Mouse (Mus musculus): ENCODE results near the gene Lrrc4b.

Gene Lrrc4b

GRCm38 (mm10) chr7:44436267-44436666 lies 7.4 kb downstream of the Lrrc4b start:
- DNase-seq (ENCODE audit: low spot score), result no peak

GRCm38 (mm10) chr7:44437188-44437587 lies 8.4 kb downstream of the Lrrc4b start:
- no peak for DNase-seq (ENCODE audit: low spot score)

- no peak for DNase-seq (ENCODE audit: low spot score)
Observed at GRCm38 (mm10) chr7:44437933-44438332, 9.1 kb downstream of the Lrrc4b start.

DNA sequence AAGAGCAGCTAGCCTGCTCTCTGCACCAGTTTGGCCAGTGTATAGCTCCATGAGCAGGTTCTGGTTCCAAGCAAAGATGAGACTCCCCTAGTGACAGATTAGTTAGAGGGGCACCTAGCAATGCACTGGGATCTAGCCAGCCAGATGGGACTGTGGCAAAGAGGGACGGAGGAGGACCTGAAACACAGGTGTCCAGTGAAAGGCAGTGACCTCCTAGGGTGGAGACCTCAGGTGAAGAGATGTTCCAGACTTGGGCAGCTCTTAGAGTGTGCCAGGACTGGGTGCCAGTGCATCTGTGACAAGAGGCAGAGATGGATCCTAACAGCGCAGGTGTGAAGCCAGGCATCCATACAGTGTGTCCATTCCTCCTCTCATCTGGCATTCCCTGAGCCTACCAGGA lies 10.9 kb downstream of the Lrrc4b start:
- no peak for DNase-seq (ENCODE audit: low spot score)

DNA sequence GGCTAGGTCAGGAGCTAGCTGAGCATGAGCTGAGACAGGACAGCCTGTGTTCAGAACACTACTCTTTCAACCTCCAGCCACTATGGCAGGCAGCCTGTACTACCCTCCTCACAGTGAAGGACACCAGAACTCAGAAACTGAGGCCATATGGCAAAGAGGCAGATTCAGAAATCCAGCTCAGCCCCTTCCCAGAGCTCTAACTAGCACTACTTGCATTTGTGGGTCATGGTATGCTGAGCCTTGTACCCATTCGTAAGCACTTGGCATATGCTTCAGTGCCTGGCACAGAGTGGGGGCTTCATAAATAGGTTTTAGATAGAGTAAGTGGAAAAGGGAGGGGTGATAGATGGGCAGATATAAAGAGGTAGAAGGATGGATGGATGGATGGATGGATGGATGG lies 11.7 kb downstream of the Lrrc4b start:
- no peak for DNase-seq (ENCODE audit: low spot score)

DNA sequence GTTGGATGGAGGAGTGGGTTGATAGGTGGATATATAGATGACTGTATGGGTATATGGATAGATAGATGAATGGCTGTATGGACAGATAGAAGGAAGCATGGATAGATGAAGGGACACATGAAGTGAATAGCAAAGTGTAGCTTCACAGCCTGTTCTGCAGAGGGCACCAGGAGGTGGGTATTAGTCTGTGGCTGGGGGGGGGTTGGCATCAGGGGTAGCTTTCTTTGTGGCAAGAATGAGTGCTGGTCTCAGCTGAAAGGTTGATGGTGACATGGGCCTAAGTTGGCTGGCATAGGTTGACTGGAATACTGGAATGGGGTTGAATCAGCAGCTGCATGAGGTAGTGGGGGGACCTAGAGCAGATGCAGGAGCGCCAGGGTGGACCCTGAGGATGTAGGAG lies 12.4 kb downstream of the Lrrc4b start:
- DNase-seq (ENCODE audit: low spot score), result no peak

DNA sequence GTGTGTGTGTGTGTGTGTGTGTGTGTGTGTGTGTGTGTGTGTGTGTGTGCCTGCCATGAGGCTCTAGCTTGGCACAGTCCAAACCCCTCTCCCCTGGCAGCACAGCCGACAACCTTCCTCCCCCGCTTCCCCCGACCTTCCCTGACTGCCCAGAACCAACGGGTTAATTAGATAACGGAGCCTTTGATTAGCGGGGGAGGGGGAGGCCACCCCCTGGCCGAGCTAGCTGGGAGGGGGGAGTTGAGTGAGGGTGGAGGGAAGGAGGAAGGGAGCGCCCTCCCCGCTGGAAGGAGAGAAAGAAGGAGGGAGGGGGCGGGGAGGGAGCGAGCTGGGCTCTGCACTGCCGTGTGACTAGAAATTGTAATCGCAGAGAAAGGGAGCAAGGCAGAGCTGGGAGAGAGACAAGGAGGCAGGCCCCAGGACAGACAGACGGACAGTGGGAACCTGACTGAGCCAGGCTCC lies 12.9 kb downstream of the Lrrc4b start:
- DNase-seq (ENCODE audit: low spot score), result no peak

GRCm38 (mm10) chr7:44442407-44442821 lies 13.6 kb downstream of the Lrrc4b start:
- DNase-seq (ENCODE audit: low spot score), result no peak

GRCm38 (mm10) chr7:44443268-44444173 lies 14.7 kb downstream of the Lrrc4b start:
- DNase-seq (ENCODE audit: low spot score), result no peak

- no peak for DNase-seq (ENCODE audit: low spot score)
Observed at GRCm38 (mm10) chr7:44444886-44445527, 16.2 kb downstream of the Lrrc4b start.

DNA sequence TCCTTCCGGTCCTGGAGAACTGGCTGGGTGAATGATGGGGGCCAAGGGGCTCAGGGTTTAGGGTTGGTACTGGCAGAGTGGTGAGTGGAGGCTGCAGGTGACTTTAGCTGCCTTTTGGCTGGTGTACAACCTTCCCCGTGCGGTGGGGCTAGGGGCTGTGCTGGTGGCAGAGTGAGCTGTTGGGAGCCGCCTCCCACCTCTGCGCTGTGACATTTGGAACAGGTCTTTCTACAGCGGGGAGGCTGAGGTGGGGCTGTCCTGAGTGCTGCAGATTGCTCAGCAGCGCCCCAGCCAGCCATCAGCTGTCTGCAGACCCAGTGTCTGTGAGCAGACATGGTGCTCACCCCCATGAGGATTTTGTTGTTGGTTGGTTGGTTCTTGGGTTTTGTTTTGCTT lies 16.7 kb downstream of the Lrrc4b start:
- no peak for DNase-seq (ENCODE audit: low spot score)

- DNase-seq (ENCODE audit: low spot score), result no peak
Observed at GRCm38 (mm10) chr7:44446070-44446855, 17.4 kb downstream of the Lrrc4b start.

DNA sequence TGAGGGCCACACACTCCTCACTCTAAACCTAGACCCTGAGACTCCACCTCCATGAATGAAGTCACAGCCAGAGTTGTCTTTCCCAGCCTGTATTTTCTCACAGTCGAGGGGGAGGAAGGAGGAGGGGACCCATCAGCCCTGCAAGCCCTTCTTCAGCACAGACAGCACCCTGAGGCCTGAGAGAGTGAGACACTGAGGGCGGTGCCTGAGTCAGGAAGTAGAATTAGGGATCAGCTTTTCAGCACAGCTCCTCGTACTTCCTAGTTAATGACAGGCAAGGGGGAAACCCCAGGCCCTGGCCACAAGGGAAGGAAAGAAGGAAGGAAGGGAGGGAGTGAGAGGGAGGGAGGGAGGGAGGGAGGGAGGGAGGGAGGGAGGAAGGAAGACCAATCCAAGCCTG lies 24.4 kb downstream of the Lrrc4b start:
- DNase-seq (ENCODE audit: low spot score), result no peak

GRCm38 (mm10) chr7:44456302-44456701 lies 27.5 kb downstream of the Lrrc4b start:
- DNase-seq (ENCODE audit: low spot score), result no peak

GRCm38 (mm10) chr7:44460067-44460466 lies 31.2 kb downstream of the Lrrc4b start:
- DNase-seq (ENCODE audit: low spot score), result no peak

DNA sequence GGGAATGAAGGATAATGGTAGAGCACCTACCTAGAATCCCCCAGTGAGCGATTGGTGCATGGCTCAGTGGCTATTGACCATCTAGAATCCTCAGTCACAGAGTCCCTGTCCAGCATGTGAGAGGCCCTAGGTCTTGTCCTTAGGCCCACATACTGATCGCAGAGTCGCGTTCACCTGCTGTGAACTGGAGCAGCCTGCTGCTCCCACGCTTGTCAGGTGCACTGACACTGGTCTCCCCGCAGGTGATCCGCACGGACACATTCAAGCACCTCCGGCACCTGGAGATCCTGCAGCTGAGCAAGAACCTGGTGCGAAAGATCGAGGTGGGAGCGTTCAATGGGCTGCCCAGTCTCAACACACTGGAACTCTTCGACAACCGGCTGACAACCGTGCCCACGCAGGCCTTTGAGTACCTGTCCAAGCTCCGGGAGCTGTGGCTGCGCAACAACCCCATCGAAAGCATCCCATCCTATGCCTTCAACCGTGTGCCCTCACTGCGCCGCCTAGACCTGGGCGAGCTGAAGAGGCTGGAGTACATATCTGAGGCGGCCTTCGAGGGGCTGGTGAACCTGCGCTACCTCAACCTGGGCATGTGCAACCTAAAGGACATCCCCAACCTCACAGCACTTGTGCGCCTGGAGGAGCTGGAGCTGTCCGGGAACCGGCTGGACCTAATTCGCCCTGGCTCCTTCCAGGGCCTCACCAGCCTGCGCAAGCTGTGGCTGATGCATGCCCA lies 32.1 kb downstream of the Lrrc4b start:
- no peak for DNase-seq (ENCODE audit: low spot score)

DNA sequence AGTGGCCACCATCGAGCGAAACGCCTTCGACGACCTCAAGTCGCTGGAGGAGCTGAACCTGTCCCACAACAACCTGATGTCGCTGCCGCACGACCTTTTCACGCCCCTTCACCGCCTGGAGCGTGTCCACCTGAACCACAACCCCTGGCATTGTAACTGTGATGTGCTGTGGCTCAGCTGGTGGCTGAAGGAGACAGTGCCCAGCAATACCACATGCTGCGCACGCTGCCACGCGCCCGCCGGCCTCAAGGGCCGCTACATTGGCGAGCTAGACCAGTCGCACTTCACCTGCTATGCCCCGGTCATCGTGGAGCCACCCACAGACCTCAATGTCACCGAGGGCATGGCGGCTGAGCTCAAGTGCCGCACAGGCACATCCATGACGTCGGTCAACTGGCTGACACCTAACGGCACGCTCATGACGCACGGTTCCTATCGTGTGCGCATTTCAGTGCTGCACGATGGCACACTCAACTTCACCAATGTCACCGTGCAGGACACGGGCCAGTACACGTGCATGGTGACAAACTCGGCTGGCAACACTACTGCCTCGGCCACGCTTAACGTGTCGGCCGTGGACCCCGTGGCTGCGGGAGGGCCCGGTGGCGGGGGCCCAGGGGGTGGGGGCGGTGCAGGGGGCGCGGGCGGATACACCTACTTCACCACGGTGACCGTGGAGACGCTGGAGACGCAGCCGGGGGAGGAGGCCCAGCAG lies 32.8 kb downstream of the Lrrc4b start:
- DNase-seq (ENCODE audit: low spot score), result no peak

DNA sequence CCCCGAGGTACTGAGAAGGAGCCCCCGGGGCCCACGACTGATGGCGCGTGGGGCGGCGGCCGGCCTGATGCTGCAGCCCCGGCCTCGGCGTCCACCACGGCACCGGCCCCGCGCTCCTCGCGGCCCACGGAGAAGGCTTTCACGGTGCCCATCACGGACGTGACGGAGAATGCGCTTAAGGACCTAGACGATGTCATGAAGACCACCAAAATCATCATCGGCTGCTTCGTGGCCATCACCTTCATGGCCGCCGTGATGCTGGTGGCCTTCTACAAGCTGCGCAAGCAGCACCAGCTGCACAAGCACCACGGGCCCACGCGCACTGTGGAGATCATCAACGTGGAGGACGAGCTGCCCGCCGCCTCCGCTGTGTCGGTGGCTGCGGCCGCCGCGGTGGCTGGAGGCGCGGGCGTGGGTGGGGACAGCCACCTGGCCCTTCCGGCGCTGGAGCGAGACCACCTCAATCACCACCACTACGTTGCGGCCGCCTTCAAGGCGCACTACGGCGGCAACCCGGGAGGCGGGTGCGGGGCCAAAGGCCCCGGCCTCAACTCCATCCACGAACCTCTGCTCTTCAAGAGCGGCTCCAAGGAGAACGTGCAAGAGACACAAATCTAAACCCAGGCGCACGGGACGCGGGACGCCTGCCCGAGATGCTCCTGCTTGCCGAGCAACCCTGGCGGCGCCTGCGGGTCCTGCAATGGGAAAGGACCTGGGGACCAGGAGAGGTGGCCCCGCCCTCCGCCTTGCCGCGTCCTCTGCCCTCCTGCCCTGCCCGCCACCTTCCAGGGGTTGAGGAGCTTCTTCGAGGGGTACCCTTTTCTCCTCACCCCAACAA lies 33.6 kb downstream of the Lrrc4b start:
- DNase-seq (ENCODE audit: low spot score), result no peak

DNA sequence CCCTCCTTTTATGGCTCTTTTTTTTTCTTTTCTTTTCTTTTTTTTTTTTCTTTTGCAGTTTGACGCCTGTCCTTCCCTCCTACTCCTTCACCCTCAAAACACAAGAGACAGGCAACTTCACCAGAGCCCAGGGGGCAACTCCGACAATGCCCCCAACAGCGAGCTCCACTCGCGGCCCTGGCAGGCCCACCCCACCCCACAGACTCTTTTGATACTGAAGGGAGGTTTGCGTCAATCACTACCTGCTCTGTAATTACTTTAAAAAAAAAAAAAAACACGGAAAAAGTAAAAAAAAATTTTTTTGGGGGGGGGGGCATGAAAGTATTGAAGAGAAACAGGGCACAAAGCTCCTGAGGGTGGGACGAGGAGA lies 34.2 kb downstream of the Lrrc4b start:
- no peak for DNase-seq (ENCODE audit: low spot score)

DNA sequence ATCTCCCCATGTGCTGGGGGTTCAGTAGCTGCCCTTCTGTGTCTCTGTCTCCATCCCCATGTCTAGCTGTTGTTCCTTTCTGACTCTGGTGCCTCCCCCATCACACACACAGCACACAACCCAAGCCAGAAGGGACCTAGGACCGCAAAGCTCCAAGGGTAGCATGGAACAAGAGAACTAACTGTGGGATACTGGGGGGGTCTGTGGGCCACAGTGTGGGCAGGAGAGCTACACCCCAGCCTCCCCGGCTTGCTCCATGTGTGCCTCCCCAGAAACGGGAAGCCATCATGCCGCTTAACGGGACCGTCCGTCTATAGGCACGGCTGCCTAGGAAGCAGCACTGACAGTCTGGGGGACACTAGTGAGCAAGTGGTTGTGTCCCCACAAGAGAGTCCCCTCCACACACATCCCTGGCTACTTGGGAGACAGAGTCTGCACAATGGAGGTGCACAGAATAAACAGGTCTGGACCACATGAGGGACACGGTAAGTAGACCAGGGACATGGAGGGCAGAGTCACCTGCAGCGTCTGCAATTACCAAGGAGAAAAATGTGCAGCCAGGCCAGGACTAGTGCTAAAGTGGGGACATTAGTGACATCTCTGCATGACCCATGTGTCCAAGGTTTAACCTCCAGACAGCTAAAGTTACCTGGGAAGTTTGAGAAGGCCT lies 34.9 kb downstream of the Lrrc4b start:
- DNase-seq (ENCODE audit: low spot score), result no peak

Measured in c-Kit-positive CD71-positive TER-119-positive erythroid progenitor cells, embryonic 14.5 days (primary cell).